Mouse (Mus musculus): ENCODE results near the gene Podn.
A peak's percentile ranks its signal among the peaks of the same experiment; 100 is the strongest.

The Podn gene

GRCm38 (mm10) chr4:108045136-108046107, 50.8 kb downstream of the Podn start:
- DNase-seq (ENCODE audit: low spot score in 2 of 2), result no peak

- no peak for DNase-seq (ENCODE audit: low spot score in 2 of 2)
These were observed 59.2 kb downstream of the Podn start for GRCm38 (mm10) chr4:108037027-108037426.

GRCm38 (mm10) chr4:108033041-108033764, 63.0 kb downstream of the Podn start:
- DNase-seq (ENCODE audit: low spot score in 2 of 2), result no peak

DNA sequence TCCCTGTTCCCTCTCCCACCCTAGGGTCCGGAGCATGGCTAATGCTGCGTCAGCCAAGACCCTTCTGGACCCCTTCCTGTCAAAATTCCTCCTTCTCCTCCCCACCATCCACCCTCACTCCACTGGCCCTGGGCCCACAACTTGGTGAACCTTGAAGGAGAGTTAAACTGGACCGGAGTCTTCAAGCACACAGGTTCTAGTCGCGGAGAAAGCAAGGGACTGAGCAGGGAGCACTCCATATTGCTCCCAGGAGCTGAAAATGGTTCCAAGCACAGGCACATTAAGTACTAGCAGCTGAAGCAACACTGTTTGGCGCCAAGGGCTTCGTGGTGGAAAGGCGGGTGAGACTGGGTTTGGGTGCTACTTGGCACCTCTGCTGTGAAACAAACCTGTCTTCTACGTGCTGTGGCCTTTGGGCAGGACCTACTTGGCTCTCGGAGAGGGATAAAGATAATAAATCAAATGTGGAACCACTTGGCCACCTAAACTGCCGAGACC, 63.8 kb downstream of the Podn start:
- DNase-seq (ENCODE audit: low spot score in 2 of 2), result no peak

GRCm38 (mm10) chr4:108031502-108032351, 64.5 kb downstream of the Podn start:
- peak; percentile 56 to 63 for DNase-seq (ENCODE audit: low spot score in 2 of 2)

GRCm38 (mm10) chr4:108030888-108031501, 65.2 kb downstream of the Podn start:
- DNase-seq (ENCODE audit: low spot score in 2 of 2), result no peak

- no peak for DNase-seq (ENCODE audit: low spot score in 2 of 2)
These were observed 70.1 kb downstream of the Podn start for GRCm38 (mm10) chr4:108026193-108026592.

DNA sequence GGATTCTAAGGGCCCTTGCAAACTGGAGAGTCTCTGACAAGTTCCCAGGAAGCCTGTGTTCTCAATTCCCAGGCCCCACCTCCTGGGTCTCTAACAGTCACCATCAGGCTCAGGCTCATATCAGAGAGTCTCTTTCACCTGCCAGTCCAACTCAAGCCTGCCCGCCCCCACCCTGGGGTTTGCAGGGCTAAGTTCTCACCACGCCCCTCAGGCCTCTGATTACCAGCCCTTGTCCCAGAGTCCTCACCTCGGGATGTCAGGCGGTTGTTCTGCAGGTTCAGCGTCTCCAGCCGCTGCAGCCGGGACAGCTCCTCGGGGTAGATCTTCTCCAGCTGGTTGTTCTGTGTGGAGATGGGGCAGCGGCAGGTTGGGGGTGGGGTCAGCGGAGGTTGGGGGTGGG, 71.0 kb downstream of the Podn start:
- no peak for DNase-seq (ENCODE audit: low spot score in 2 of 2)

DNA sequence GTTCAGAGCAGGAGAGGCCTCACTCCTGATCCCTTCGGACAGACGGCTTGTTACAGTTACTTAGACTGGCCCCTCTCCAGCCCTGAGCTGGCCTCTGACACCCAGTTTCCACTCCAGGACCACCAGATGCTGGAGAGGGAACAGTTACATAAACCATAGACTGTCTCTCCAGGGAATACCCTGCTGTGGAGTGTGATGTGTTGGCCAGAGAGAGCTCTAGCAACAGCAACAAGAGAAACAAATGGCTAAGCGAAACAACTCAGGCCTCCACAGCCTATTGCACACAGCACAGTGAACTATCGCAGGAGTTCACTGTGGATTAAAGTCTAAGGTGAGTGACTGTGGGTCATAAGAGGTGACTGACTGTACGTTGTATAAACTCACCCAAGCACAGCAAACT, 71.6 kb downstream of the Podn start:
- DNase-seq (ENCODE audit: low spot score in 2 of 2), result no peak

DNA sequence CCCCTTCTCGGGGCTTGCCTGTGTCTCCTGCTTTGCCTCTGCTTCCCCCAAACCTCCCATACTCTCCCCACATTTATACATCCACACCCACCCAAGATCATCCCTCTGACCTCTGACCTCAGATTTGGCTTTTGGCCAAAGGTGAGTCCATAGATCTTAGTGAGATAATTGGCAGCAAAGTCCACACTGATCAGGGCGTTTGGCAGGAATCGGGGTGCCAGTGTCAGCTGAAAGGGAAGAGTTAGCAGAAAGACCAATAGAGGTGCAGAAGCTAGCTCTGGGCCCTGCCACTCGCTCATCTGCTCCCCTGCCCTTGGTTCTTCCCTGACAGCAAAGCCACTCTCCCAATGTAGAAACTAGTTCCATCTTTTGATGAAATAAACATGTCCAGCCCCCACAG, 73.1 kb downstream of the Podn start:
- no peak for DNase-seq (ENCODE audit: low spot score in 2 of 2)

- no peak for DNase-seq (ENCODE audit: low spot score in 2 of 2)
These were observed 76.1 kb downstream of the Podn start for GRCm38 (mm10) chr4:108020178-108020577.

GRCm38 (mm10) chr4:108018961-108019921, 77.0 kb downstream of the Podn start:
- no peak for DNase-seq (ENCODE audit: low spot score in 2 of 2)

DNA sequence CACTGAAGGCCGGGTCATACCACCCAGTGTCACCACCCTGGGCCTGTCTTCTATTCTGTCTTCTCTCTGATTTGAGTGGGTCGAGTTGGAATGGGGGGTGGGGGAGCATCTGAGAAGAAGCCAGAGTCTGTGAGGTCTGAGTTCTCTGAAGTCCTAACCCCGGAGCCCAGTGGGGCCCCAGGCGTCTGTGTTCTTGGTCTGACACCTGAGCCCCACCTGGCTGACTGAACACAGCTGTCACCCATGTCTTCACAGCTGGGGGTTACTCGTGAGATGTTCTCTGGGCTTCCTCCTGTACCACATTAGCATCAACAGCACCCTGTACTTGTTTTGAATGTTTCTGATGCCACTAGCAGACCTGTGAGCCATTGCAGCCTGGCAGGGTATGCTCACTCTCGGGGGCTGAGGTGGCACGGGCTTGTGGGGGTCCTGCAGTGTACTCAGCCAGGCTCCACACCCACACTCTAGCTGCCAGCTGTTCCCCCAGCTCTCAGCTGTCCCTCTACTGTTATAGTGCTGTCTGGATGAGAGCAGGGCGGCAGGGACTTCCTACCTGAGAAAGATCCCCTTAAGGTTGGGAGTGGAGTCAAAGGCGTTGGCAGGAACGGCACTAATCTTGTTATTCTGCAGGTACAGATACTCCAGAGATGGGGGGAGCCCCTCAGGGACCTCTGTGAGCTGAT, 77.9 kb downstream of the Podn start:
- no peak for DNase-seq (ENCODE audit: low spot score in 2 of 2)

GRCm38 (mm10) chr4:108017839-108018238, 78.4 kb downstream of the Podn start:
- DNase-seq (ENCODE audit: low spot score in 2 of 2), result no peak

- peak in 1 of 2 experiments; percentile 48 for DNase-seq (ENCODE audit: low spot score in 2 of 2)
These were observed 79.9 kb downstream of the Podn start for GRCm38 (mm10) chr4:108016321-108016720.

DNA sequence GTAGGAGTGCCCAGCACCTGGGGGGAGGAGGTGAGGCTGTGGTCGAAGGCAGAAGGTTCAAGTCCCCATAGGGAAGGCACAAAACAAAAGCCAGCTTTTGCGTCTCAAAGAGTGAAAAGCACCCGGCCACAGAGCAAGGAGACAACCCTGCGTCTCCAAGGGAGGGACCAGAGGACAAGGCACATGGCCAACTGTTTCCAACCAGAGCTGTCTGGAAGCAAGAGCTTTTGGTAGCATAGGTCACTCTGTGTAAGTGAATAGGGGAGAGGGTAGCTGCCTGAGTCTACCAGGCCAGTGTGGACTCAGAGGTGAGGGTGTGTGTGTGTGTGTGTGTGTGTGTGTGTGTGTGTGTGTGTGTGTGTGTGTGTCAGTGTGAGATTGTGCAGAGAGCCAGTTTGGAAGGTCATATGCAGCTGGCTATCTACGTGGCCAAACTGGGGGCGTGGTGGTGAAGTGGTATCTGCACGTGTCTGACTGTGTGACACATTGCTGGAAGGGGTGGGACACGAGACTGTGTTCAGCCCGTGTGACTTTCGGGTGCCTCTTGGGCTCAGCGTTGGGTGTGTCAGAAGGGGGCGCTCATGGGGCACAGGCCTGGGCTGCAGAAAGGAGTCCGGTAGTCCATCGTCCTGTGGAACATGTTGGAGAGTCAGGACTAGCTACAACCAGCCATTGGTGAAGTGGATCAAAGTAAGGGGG, 81.0 kb downstream of the Podn start:
- DNase-seq (ENCODE audit: low spot score in 2 of 2), result no peak

GRCm38 (mm10) chr4:108014466-108014865, 81.8 kb downstream of the Podn start:
- no peak for DNase-seq (ENCODE audit: low spot score in 2 of 2)

DNA sequence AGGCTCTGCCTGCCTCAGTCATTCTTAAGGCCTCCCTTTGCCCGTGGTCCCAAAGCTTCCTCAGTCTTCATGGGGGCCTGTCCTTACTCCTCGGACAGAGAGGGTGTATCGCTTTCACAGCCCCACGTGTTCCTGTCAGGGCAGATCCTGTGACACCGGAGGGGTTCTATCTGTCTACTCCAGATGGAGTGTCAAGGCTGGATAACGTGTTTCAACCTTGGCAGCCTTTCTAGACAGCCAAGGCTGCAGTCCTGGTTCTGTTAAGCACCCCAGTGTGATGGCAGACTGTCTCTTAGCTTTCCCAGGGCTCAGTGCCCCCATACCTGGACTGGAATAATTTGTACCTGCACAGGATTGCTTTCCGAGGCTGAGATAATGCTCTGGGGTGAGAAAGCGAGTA, 87.7 kb downstream of the Podn start:
- DNase-seq (ENCODE audit: low spot score in 2 of 2), result no peak

Data from right cerebral cortex, postnatal 10 days (tissue).